Mouse (Mus musculus) midbrain, postnatal 0 days (tissue): ENCODE data around the gene Wdr1. TPM values are rescaled to one million over a fixed set of nuclear protein-coding genes. Genes with fewer than 3 reads are reported as not detected.

ENCODE experiments used
- ATAC-seq: fragments of 200-750 bp; cut with Nextera tagmentation; 2 replicates; pipeline ENCODE4 v1.8.0; 2017; ENCODE audit warnings: moderate number of reproducible peaks, mild to moderate bottlenecking, moderate TSS enrichment, moderate library complexity; ENCODE audit not compliant: low FRiP score
- DNase-seq: peaks from one replicate; pipeline ENCODE4 v3.0.0-alpha.2; 2015; ENCODE audit warnings: low spot score
- H3K27ac ChIP-seq: fragments of 300-500 bp; sonication (generic); 2 replicates; pipeline ENCODE4 v1.5.1; 2014; ENCODE audit warnings: low read depth, mild to moderate bottlenecking, low read length, mixed read lengths
- H3K27me3 ChIP-seq: fragments of 300-500 bp; sonication (generic); 2 replicates; pipeline ENCODE4 v1.6.1; 2014; ENCODE audit warnings: low read length, control low read depth, mixed read lengths; ENCODE audit not compliant: insufficient read depth
- H3K36me3 ChIP-seq: fragments of 300-500 bp; sonication (generic); 2 replicates; pipeline ENCODE4 v1.6.1; 2014; ENCODE audit warnings: low read length, control low read depth, mixed read lengths; ENCODE audit not compliant: insufficient read depth
- H3K4me1 ChIP-seq: fragments of 300-500 bp; sonication (generic); 2 replicates; pipeline ENCODE4 v1.6.1; 2014; ENCODE audit warnings: mild to moderate bottlenecking, control low read depth, antibody characterized with exemption, low read length, mixed read lengths; ENCODE audit not compliant: insufficient read depth
- H3K4me2 ChIP-seq: fragments of 300-500 bp; sonication (generic); 2 replicates; pipeline ENCODE4 v1.6.1; 2014; ENCODE audit warnings: low read depth, mild to moderate bottlenecking, low read length, mixed read lengths; ENCODE audit not compliant: poor library complexity, severe bottlenecking
- H3K4me3 ChIP-seq: fragments of 300-500 bp; sonication (generic); 2 replicates; pipeline ENCODE4 v1.5.1; 2014; ENCODE audit warnings: low read depth, mild to moderate bottlenecking, low read length, moderate library complexity
- H3K9ac ChIP-seq: fragments of 300-500 bp; sonication (generic); replicated peaks from 2 replicates; pipeline ENCODE4 v1.6.1; 2014; ENCODE audit warnings: mild to moderate bottlenecking, low read length, moderate library complexity, mixed read lengths; ENCODE audit not compliant: poor library complexity, severe bottlenecking
- H3K9me3 ChIP-seq: fragments of 300-500 bp; sonication (generic); 2 replicates; pipeline ENCODE4 v1.6.1; 2016; ENCODE audit warnings: low read length, control low read depth
- CTCF ChIP-seq: IDR thresholded peaks from 2 replicates; pipeline ENCODE4 v1.5.1; 2016; ENCODE audit warnings: antibody characterized with exemption, mild to moderate bottlenecking
- WGBS: fragments of 180-500 bp; shearing (Covaris S2); extraction: QIAGEN DNeasy Blood & Tissue Kit; methylation state at CpG from one replicate; pipeline ENCODE4 v1.1.7; 2014; 5-methylcytosine and 5-hydroxymethylcytosine counted together
- polyA plus RNA-seq: library from polyadenylated mRNA; unstranded; fragments of >200 nt; fragmentation: Nextera tagmentation; extraction: Ambion mirVana; gene quantifications from 2 replicates; pipeline ENCODE4 v1.2.1, GENCODE M21; 2015
- total RNA-seq: library from RNA; depleted of rRNA; stranded (reverse); fragments of >200 nt; gene quantifications from 2 replicates; pipeline ENCODE4 v1.2.3, GENCODE M21; 2014; rRNA removed

Gene Wdr1
- total and polyA plus RNA-seq, 2 experiments from 2014 or later: 203 to 253 TPM

DNA sequence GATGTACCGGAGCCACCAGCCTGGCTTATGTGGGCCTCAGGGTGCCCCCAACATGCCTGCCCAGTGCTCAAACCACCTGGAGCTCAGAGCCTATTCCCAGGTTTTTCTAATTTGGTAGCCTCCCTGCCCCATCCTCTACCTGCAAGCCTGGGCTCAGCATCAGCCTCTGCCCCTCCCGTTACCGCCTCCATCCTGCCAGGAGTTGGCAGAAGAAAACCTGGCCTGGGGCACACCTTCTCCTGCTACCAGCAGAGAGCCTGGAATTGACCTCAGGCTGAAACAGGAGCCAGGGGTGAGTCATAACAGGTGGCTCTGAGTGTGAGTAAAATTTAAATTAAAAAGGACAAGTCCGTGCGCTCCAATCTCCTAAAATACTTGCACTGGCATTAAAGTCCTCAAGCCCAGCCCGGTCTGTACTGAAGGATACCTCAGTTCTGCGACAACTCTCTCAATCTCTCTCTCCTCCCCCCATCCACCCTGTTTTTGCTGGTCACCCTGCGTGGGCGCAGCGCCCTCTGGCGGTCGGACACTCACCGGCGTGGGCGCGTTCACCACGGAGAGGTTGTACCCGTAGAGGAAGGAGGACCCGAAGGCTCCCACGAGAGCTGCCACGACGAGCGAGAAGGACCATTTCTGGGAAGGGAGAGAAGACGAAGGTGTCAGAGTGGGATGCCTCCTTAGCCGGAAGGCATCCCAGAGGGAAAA lies 86.0 kb downstream of the Wdr1 start:
- TF ChIP-seq CTCF: peak; percentile 48
- H3K36me3 ChIP-seq: no peaks in the 10 kb centered on the region
- DNase-seq (no peak), ATAC-seq (no peak)
- H3K9me3 ChIP-seq: no peaks in the 10 kb centered on the region
- H3K9ac ChIP-seq: no peak overlapping the region
- H3K4me1 ChIP-seq: no peaks in the 10 kb centered on the region
- WGBS: 90% methylated on average over 25 of the region's 25 CpGs
- no peak overlapping the region for H3K27ac ChIP-seq
- H3K4me2 ChIP-seq: no peak overlapping the region
- no peak overlapping the region for H3K4me3 ChIP-seq
- H3K27me3 ChIP-seq: 0 out of 2 replicates have a peak, but pooled peaks cover 4% of the 10 kb centered on the region

Other genes with a start within 250 kb of the Wdr1 start
- 1.7 and 3.1 TPM in 2 replicates for gene Drd5, start 243.9 kb downstream of the Wdr1 start, total RNA-seq
- gene Drd5, start 243.9 kb downstream of the Wdr1 start, polyA plus RNA-seq: 2.0 and 2.2 TPM in 2 replicates
- 1.3 and 3.4 TPM in 2 replicates for gene Slc2a9, start 60.1 kb downstream of the Wdr1 start, total RNA-seq
- 0.44 and 0.93 TPM in 2 replicates for gene Slc2a9, start 60.1 kb downstream of the Wdr1 start, polyA plus RNA-seq
- gene Zfp518b, start 121.6 kb upstream of the Wdr1 start, total RNA-seq: 35.6 and 49.2 TPM in 2 replicates
- gene Zfp518b, start 121.6 kb upstream of the Wdr1 start, polyA plus RNA-seq: 13.1 and 15.7 TPM in 2 replicates